Mouse (Mus musculus) lung, postnatal 0 days (tissue): ENCODE measurements around the gene Serpina9.

ENCODE experiments used
- CTCF ChIP-seq: IDR thresholded peaks from 2 replicates; pipeline ENCODE4 v1.5.1; 2016; ENCODE audit warnings: antibody characterized with exemption, mild to moderate bottlenecking
- EP300 ChIP-seq: IDR thresholded peaks from 2 replicates; pipeline ENCODE4 v1.6.1; 2016; ENCODE audit warnings: antibody characterized with exemption, mild to moderate bottlenecking, control low read depth

DNA sequence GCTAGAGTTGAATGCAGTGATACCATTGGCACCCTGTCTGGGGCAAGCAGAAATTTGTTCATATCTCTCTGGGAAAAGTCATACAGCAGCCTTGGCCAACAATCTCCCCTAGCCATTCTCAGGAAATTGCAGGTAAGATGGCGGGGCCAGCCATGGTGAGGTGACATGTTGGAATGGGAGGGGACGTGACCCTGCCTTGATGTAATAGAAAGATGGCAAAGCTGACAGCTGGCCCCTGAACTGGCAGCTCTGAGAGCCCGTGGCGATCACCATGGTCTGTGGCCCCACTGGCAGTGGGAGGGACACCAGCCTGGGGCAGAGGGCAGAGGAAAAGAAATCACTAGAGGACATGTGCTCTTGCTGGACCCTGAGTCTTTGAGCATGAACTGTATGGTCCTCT is 67.3 kb downstream of the Serpina9 start:
- no peak for TF ChIP-seq CTCF
- TF ChIP-seq EP300: no peak
